Mouse (Mus musculus) heart, adult 2 months (tissue): ENCODE results near the gene Foxn1. TPM values are rescaled to one million over a fixed set of nuclear protein-coding genes. Genes with fewer than 3 reads are reported as not detected.

Experiments
- DNase-seq, 2 experiments: peaks; one replicate each; pipeline ENCODE4 v3.0.0; 2021
- H3K27ac ChIP-seq: fragments of 200-600 bp; 2 replicates; pipeline ENCODE4 v1.8.1; 2022
- H3K27me3 ChIP-seq: fragments of 200-500 bp; 2 replicates; pipeline ENCODE4 v1.6.1; 2012; ENCODE audit warnings: mild to moderate bottlenecking, low read length, inconsistent platforms, mixed read lengths; ENCODE audit not compliant: control insufficient read depth, insufficient read depth
- H3K36me3 ChIP-seq: fragments of 200-500 bp; 2 replicates; pipeline ENCODE4 v1.6.1; 2012; ENCODE audit warnings: low read length, inconsistent platforms; ENCODE audit not compliant: control insufficient read depth, insufficient read depth
- H3K4me1 ChIP-seq: fragments of 200-500 bp; 2 replicates; pipeline ENCODE4 v1.6.1; 2011; ENCODE audit warnings: low read length; ENCODE audit not compliant: control insufficient read depth, insufficient read depth
- H3K4me3 ChIP-seq: fragments of 200-600 bp; 2 replicates; pipeline ENCODE4 v1.8.1; 2022
- H3K79me2 ChIP-seq: fragments of 200-500 bp; replicated peaks from 2 replicates; pipeline ENCODE4 v1.6.1; 2012; ENCODE audit warnings: mild to moderate bottlenecking, inconsistent platforms, low read length, moderate library complexity, mixed read lengths; ENCODE audit not compliant: control insufficient read depth, insufficient read depth
- H3K9ac ChIP-seq: fragments of 200-500 bp; 2 replicates; pipeline ENCODE4 v1.6.1; 2012; ENCODE audit warnings: low read depth, mild to moderate bottlenecking, control low read depth, inconsistent platforms, low read length, mixed read lengths
- CTCF ChIP-seq: fragments of 200-600 bp; IDR thresholded peaks from 2 replicates; pipeline ENCODE4 v1.8.1; 2022; ENCODE audit warnings: antibody characterized with exemption, mild to moderate bottlenecking, moderate library complexity
- EP300 ChIP-seq: fragments of 200-500 bp; IDR thresholded peaks from 2 replicates; pipeline ENCODE4 v1.6.1; 2011; ENCODE audit warnings: low read depth, low read length, control low read depth; ENCODE audit not compliant: insufficient read depth
- POLR2A ChIP-seq: fragments of 200-500 bp; IDR thresholded peaks from 2 replicates; pipeline ENCODE4 v1.6.1; 2011; ENCODE audit warnings: mild to moderate bottlenecking, low read depth, low read length, control low read depth; ENCODE audit not compliant: insufficient read depth
- WGBS: fragments of 180-500 bp; shearing (Covaris S2); methylation state at CpG from one replicate; pipeline ENCODE4 v1.1.7; 2018; 5-methylcytosine and 5-hydroxymethylcytosine counted together
- intact Hi-C: fragments of 180-260 bp; cut with DNase I; formaldehyde crosslinking; loops from one replicate; pipeline ENCODE4 v1.15.1; 2025
- polyA plus RNA-seq: library from polyadenylated mRNA; depleted of rRNA; stranded (reverse); fragments of >200 nt; gene quantifications from 2 replicates; pipeline ENCODE4 v1.2.3, GENCODE M21; 2012
- total RNA-seq, 2 experiments: library from RNA; stranded (reverse); gene quantifications; 2 replicates each; pipeline ENCODE4 v1.2.3; 2021

The Foxn1 gene
- total and polyA plus RNA-seq, 3 experiments = not detected

DNA sequence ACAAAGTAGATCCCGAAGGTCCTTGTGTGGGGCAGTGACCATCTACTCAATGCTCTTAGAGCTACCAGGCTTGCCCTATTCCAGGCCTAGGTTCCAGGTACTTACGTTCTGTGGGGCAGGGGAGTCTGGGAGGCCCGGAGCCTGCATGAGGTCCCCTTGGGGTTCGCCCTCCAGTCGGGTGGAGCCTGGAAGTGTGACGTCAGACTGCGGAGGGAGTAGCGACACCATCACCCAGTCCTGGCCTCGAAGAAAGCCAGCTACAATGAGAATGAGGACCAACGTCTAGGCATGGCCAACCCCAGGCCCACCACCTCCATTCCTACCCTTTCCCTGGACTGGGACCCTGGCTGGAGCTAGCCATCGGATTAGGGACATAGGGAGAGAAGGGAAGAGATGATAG is 14.6 kb downstream of the Foxn1 start:
- Histone ChIP-seq H3K9ac (no peak overlapping the region), H3K4me1 (no peaks in the 10 kb centered on the region), H3K27ac (no peak overlapping the region), H3K36me3 (no peaks in the 10 kb centered on the region), H3K4me3 (no peak overlapping the region), H3K79me2 (no peaks in the 10 kb centered on the region), H3K27me3 (no peaks in the 10 kb centered on the region)
- intact Hi-C loops = no loop called here
- TF ChIP-seq CTCF (no peak), POLR2A (no peak), EP300 (no peak)
- DNase-seq = no peak
- WGBS = 90% methylated on average over 11 of the region's 11 CpGs

DNA sequence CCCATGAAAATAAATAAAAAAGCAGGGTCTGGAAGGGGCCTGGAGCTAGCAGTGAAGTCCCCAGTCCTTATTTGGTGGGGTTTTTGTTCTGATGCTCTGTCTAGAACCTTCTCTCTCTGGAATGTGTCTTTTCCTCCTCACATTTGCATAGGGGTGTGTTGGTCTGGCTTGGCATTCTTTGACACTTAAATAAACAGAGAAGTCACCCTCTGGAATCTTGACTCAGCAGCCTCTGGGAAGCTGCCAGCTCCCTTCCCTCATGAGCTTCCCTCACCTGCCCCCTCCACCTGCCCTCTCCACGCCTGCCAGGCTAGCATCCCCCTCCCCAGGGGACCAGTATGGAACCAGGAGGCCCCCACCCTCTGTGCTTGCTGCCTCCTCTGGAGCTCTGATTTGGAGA is 16.0 kb downstream of the Foxn1 start:
- TF ChIP-seq EP300 = no peak
- TF ChIP-seq POLR2A = no peak
- no peak for TF ChIP-seq CTCF
- H3K79me2 ChIP-seq = no peaks in the 10 kb centered on the region
- no peaks in the 10 kb centered on the region for H3K36me3 ChIP-seq
- no peak overlapping the region for H3K27ac ChIP-seq
- WGBS = 56% methylated on average over 1 of the region's 1 CpGs
- H3K4me1 ChIP-seq = no peaks in the 10 kb centered on the region
- H3K27me3 ChIP-seq = no peaks in the 10 kb centered on the region
- intact Hi-C loops = no loop called here
- DNase-seq = no peak
- no peak overlapping the region for H3K9ac ChIP-seq
- no peak overlapping the region for H3K4me3 ChIP-seq

DNA sequence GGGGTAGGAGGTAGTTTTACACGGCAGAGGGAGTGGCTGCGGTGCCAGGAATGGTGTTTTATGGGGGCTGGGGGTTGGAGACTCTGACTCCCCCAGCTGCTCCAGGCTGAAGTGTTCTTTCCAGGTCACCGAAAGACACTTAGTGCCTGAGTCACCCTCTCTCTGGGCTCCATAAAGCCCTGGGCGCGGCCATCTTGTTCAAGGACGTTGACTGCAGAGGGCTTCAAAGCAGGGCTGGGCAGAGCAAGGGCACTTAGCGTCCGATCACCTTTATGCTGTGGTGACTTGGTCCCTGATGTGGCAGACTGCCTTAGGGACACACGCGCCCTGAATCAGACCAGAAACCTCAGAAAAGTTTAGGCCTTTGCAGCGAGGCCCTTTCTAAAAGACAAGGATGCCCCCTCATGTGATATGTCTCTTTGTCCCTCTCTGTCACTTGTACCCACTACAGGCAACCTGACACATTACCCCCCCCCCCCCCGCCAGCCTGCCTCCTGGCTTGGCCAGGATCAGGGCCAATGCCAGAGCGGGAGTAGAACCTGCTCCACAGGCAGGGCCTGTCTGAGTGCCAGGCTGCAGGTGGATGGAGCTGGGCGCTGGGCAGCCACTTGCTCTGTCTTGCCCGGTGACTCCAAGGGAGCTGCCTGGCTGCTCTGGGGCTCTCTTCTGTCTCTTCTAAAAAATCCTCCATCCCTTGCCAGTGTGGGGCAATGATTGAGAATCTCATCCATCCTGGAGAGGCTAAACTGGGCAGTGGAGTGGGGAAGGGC is 18.7 kb downstream of the Foxn1 start:
- Histone ChIP-seq H3K27ac (no peak overlapping the region), H3K4me1 (no peaks in the 10 kb centered on the region), H3K79me2 (no peaks in the 10 kb centered on the region), H3K36me3 (no peaks in the 10 kb centered on the region), H3K9ac (no peak overlapping the region), H3K27me3 (no peaks in the 10 kb centered on the region), H3K4me3 (no peak overlapping the region)
- no peak for DNase-seq
- intact Hi-C loops = no loop called here
- TF ChIP-seq CTCF (no peak), POLR2A (no peak), EP300 (no peak)
- WGBS = 93% methylated on average over 15 of the region's 15 CpGs

DNA sequence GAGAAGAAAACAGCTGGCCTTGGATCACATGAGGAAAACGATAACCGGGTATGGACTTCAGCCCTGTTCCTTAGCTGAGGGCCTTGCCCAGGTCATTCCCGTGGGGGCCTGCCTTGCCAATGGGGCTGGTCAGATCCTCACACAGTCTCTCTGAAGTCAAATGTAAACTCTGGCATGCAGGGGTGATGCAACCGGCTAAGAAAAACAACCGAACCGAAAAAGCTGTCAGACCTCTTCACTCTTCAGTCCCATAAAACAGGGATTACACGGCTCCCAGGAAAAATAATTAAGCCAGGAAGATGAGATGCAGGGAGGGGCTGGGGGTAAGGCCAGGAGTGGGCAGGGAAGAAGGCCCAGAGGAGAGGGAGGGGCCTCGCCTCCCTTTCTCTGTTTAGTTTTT is 22.3 kb downstream of the Foxn1 start:
- TF ChIP-seq EP300 (no peak), POLR2A (no peak), CTCF (no peak)
- WGBS = 48% methylated on average over 8 of the region's 8 CpGs
- Histone ChIP-seq H3K9ac (no peak overlapping the region), H3K27me3 (no peaks in the 10 kb centered on the region), H3K27ac (no peak overlapping the region), H3K4me1 (no peaks in the 10 kb centered on the region), H3K36me3 (no peaks in the 10 kb centered on the region), H3K79me2 (no peaks in the 10 kb centered on the region), H3K4me3 (no peak overlapping the region)
- no peak for DNase-seq
- intact Hi-C loops = no loop called here

DNA sequence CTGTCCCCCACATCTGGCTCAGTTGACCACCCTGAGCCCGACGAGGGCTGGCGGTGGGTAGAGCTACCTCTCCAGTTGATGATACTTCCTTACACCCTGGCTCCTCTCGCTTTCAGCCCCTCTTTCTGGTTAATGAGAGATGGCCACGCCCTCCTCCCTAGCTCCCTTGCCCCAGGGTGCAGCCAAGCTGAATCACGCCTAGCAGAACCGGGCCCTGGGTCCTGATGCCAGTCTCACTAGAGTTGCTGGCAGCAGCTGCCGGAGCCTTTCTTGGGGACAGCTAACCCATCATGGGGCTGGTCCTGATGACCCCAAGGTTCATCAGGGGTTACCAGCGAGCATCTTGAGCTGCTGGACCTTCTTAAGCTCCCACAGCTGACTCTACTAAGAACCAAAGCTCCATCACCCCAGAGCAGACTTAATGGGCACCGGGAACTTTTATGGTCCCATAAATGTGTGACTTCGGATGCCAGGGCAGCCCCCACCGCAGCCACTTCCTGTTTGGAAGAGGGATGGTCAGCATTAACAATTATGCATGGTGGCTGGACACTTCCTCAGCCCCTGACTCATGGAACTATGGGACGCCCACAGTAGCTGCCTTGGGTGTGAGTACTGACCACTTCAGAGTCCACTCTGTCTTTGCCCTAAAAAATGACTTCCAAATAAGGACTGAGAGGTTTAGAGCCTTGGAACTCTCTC is 22.9 kb downstream of the Foxn1 start:
- Histone ChIP-seq H3K4me1 (no peaks in the 10 kb centered on the region), H3K36me3 (no peaks in the 10 kb centered on the region), H3K27ac (no peak overlapping the region), H3K4me3 (no peak overlapping the region), H3K79me2 (no peaks in the 10 kb centered on the region), H3K27me3 (no peaks in the 10 kb centered on the region), H3K9ac (no peak overlapping the region)
- WGBS = 66% methylated on average over 13 of the region's 13 CpGs
- no peak for DNase-seq
- no peak for TF ChIP-seq EP300
- intact Hi-C loops = no loop called here

DNA sequence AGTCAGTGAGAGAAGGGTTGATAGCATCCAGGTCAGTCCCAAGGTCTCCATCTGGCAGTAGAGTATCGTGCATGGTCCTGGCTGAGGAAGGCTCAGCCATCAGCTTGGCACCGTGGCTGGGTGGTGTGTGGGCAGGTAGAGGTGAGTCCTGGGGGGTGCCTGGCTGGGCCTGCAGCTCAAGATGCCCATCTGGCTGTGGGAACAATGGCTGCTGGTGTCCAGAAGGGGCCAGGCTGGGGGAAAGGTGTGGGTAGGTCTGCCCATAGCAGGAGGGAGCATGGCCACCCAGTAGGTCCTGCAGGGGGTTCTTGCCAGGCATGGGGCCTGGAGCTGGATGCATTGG is 25.6 kb downstream of the Foxn1 start:
- TF ChIP-seq EP300 (no peak), CTCF (no peak), POLR2A (no peak)
- Histone ChIP-seq H3K4me1 (no peaks in the 10 kb centered on the region), H3K27me3 (no peaks in the 10 kb centered on the region), H3K4me3 (no peak overlapping the region), H3K36me3 (no peaks in the 10 kb centered on the region), H3K9ac (no peak overlapping the region), H3K79me2 (no peaks in the 10 kb centered on the region), H3K27ac (no peak overlapping the region)
- 50% methylated on average over 2 of the region's 2 CpGs for WGBS
- no peak for DNase-seq
- intact Hi-C loops = loop anchor here (1.0 kb wide), 1 partner anchor 39 kb away; no protein-coding TSS in a partner anchor
